Mouse (Mus musculus) gonadal fat pad, adult 2 months (tissue): ENCODE data around the gene Spryd3. TPM values are rescaled to one million over a fixed set of nuclear protein-coding genes. Genes with fewer than 3 reads are reported as not detected.

Source experiments
- DNase-seq: peaks from one replicate; pipeline ENCODE4 v3.0.0-alpha.2; 2012; ENCODE audit warnings: low read depth
- polyA plus RNA-seq: library from polyadenylated mRNA; depleted of rRNA; stranded (reverse); fragments of >200 nt; gene quantifications from 2 replicates; pipeline ENCODE4 v1.2.3, GENCODE M21; 2012

Spryd3 gene
- polyA plus RNA-seq, 1 experiment, result 60.3 TPM

- no peak for DNase-seq
Observed at GRCm38 (mm10) chr15:102146882-102147281, 10.8 kb upstream of the Spryd3 start.

DNA sequence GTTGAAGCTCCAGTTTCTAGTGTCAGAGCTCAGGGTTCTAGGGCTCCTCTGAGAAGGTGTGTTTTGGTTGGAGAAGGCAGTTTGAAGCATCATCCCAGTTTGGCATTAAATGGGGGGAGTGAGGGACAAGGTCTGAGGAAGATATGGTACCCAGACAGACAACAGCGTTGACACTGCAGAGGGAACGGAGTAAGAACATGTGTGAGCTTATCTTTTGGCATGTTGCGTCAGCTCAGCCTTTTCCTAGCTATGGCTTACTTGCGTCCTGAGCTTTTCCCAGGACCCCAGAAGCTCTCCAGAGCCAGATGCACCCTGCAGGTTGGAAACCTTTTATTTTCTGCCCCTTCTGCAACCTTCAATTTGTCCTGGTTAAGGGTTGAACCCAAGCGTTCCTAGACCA is 10.1 kb upstream of the Spryd3 start:
- DNase-seq, result no peak

DNA sequence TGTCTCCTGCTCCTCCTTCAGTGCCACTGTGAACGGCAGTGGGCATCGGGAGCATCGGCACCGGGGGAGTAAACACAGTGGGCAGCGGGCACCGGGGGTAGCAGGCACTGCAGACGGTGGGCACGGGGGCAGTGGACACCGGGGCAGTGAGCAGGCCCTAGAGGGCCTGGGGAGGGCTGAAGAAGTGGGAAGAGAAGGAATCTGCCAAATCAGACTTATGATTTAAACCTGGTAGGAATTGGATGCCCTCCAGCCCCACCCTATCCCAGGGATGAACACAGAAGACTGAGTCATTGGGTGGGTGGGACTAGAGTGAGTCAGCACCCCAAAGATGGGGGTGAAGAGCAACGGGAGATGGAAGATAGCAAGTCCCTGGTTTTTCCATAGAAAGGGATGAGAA is 9.3 kb upstream of the Spryd3 start:
- no peak for DNase-seq

DNA sequence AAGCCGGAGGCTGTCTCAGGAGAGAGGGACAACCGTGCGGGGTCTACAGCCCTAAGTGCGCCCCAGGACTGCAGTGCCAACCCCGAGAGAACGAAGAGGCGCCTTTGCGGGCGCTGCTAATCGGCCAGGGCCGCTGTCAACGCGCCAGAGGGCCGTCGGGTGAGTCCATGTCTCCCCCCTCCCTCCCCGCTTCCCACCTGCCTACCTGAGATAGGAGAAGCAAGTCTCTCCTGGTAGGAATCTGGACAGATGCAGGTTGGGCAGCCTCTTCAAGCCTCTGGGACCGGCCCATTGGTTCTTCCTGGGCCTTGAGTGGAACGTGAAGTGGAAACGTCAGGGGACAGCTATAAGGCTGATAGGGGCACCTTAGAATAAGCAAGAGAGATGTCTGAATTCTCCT is 8.7 kb upstream of the Spryd3 start:
- no peak for DNase-seq

DNA sequence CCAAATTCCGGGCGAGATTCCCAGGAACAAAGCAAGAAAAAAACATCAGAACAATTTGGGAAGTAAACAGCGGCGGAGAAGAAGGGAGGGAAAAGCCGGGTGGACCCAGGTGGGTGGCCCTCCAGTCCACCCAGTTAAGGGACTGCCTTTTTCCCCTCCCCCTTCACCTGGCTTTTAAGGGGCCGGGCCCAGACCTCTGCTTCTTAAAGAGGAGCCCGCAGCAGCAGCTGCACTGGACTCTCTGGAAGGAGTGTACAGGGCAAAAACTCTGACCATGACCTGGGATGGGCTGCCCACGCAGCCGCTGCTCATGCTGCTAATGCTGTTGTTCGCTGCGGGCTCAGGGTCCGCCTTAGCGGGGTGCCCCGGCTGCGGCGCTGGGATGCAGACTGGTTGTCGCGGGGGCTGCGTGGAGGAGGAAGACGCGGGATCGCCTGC is 8.3 kb upstream of the Spryd3 start, which contains the start of gene Igfbp6:
Igfbp6 (plus strand) TSS at position 89 of the 438 bp plus-strand sequence.
- DNase-seq, result no peak

GRCm38 (mm10) chr15:102142914-102143912 is 7.2 kb upstream of the Spryd3 start:
- no peak for DNase-seq

DNA sequence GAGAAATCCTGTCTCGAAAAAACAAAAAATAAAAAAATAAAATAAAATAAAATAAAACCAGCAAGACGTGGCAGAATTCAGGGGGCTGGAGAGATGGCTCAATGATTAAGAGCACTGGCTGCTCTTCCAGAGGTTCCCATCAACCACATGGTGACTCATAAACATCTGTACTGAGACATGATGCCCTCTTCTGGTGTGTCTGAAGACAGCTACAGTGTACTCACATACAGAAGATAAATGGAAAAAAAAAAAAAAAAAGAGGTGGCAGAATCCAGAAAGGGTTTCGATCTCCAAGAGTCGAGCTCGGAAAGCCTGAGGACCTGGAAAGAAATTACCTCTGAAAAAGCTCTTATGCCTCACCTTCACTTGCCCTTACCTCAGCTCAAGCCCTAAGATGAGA is 5.1 kb upstream of the Spryd3 start:
- DNase-seq, result no peak

- DNase-seq, result no peak
Observed at GRCm38 (mm10) chr15:102135522-102136128, 409 bp downstream of the Spryd3 start.

DNA sequence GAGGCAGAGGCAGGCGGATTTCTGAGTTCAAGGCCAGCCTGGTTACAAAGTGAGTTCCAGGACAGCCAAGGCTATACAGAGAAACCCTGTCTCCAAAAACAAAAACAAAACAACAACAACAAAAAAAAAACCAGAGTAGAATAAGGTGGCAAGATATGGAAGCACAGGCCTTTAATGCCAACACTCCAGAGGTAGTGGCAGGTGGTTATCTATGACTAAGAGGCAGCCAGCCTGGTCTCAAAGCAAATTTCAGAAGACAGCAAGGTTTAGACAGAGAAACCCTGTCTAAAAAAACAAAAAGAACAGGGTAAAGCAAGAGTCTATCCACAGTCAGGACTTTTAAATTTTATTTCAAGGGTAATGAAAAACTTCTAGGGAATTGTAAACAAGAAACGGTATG is 1.3 kb downstream of the Spryd3 start:
- no peak for DNase-seq

- no peak for DNase-seq
Observed at GRCm38 (mm10) chr15:102133314-102133713, 2.7 kb downstream of the Spryd3 start.

DNA sequence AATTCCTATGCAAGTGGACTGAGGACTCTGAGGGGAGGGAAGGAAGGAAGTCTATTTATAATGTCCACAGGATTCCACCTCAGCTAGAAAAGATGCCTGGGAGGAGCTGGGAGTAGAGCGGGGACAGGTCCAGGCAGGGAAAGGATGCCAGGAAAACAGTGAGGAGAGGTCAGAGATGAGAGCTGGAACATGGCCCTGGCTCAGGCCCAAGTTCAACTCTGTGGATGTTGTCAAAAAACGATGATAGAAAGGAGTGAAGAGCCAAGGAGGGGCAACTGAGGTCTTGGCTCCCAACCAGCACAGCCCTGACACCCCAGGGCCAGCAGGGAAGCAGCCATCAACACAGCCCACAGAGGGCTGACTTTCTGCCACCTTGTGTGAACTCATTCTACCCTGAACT is 9.7 kb downstream of the Spryd3 start:
- no peak for DNase-seq

DNA sequence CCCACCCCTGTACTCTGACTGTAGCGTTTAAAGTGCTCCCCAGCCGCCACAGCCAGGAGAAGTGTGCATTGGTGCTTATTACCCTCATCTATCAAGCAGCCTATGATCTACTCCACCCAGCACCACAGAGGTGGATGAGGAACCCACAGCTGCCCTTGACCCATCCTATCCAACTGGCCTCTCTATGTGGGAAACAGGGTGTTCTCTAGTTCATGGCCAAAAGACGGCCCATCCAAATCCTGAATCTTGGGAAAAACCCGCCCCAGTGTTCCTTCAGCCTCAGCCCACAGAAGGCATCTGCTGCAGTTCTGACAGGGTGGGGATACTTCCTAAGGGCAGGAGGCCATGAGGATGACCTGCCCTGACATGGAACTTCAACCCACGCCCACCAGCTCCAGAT is 15.5 kb downstream of the Spryd3 start:
- no peak for DNase-seq

- DNase-seq, result no peak
Observed at GRCm38 (mm10) chr15:102119831-102120170, 16.2 kb downstream of the Spryd3 start.

- DNase-seq, result no peak
Observed at GRCm38 (mm10) chr15:102119121-102119830, 16.8 kb downstream of the Spryd3 start.

DNA sequence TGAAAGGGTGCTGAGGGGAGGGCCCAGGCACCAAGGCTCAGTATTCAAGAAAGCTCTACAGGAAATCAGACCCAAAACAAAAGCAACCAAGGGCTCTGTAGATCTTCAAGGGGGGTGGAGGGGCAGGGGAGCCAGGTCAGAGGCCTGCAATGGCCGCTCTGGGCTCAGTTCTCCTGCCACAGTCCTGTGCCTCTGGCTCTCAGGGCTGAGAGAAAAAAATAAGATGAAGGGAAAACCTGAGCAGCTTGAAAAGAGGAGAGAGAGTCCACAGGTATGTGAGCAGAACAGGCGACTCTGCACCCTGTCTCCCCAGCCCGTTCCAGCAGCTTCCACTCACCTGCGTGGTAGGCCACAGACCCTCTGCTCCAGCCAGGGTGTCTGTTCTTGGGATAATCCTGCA is 17.4 kb downstream of the Spryd3 start:
- no peak for DNase-seq

DNA sequence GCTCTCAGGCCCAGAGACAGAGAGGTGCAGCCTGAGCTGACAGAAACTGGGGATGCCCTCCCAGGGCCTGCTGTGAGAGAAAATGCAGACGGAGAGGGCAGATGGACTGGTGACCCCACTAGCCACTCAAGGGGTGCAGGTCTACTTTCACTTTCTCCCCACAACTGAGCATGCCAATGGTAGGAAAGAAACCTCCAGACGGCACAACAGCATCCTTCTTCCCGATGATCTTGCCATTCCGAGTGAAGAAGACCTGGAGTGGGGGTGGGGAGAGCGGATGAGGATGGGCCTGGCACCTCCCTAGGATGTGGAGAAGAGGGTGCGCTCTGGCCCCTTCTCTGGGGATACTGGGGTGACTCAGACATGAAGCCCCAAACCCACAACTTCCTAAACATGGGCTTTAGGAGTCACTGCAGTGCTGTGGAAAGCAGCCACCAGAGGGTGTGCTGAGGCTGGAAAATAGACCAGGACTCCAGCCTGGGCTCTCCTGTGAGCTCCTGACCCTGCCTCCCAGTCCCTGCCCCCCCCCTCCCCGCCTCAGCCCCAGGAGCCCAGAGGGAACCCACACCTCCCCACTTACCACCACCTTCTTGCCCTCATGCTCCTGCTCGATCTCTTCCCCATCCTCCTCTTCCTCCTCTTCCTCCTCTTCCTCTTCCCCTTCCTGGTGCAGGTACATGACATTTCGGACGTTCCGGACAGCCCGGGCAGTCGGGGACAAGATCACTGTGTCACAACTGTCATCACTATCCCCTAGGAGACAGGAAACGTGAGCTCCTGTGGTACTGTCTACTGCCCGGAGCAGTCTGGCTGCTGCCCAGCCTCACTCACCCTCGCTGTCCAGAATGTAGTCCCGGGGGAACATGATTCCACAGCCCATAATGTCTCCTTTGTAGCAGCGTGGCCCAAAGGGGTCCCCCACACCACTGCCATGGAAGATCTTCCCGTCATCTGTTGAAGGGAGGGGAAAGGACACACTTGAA is 18.3 kb downstream of the Spryd3 start:
- DNase-seq, result no peak

- no peak for DNase-seq
Observed at GRCm38 (mm10) chr15:102116753-102117415, 19.1 kb downstream of the Spryd3 start.

- DNase-seq, result no peak
Observed at GRCm38 (mm10) chr15:102115731-102116231, 20.3 kb downstream of the Spryd3 start.

GRCm38 (mm10) chr15:102114651-102115260 is 21.3 kb downstream of the Spryd3 start:
- DNase-seq, result no peak

DNA sequence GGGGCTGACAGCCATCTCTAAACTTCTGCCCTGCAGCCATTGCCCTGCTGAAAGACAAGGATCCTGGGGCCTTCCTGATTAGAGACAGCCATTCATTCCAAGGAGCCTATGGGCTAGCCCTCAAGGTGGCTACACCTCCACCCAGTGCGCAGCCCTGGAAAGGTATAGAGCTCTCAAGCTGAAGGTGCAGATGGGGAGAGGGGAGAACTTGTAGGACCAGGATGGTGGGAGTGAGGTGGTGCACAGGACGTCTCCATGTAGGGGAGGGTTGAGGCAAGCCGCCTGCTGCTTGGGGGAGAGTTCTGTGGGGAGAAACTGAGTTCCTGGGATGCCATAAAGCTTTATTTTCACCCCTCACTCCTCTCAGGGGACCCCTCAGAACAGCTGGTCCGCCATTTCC is 22.4 kb downstream of the Spryd3 start:
- no peak for DNase-seq
